Mouse (Mus musculus): ENCODE measurements around the gene Tchhl1. TPM values are rescaled to one million over a fixed set of nuclear protein-coding genes. Genes with fewer than 3 reads are reported as not detected.
A peak's percentile ranks its signal among the peaks of the same experiment; 100 is the strongest.
"Not testable (repeated sequence)": the region's sequence is repeated elsewhere in the genome, so short reads cannot be mapped to it uniquely, and the experiment has no call there.

Tchhl1 gene
- polyA plus RNA-seq, 1 experiment from 2014 or later: not detected

DNA sequence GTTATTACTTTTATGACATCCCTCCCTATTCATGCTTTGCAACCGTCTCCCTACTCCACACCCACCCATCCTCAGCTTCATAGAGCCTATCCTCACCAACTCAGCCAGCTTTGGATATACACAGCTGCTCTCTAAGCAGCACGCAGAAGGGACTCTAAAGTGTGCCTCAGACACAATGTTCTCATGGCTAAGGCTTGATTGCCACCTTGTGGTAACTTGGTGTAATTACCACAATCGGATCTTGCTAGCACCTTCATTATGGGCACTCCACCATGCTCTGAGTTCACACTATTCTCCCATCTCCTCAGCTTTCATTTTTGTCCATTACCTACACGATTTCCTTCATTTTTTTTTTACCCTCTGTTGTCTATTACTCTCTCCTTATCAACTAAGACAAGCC, 25.4 kb downstream of the Tchhl1 start:
- TF ChIP-seq CTCF (IDR thresholded peaks at IDR 0.05; ENCODE audit: low read depth) (peak; percentile 97), EP300 (optimal IDR thresholded peaks at IDR 0.05) (no peak)
- WGBS: under 1% methylated on average over 4 of the region's 4 CpGs
- Histone ChIP-seq H3K9ac (ENCODE audit: low read length) (no peak overlapping the region), H3K36me3 (ENCODE audit: control insufficient read depth, insufficient read depth, low read length) (no peaks in the 10 kb centered on the region), H3K9me3 (ENCODE audit: control insufficient read depth, low read length) (no peaks in the 10 kb centered on the region), H3K4me3 (ENCODE audit: low read depth, low read length) (no peak overlapping the region), H3K27me3 (ENCODE audit: control insufficient read depth, insufficient read depth, low read length) (no peaks in the 10 kb centered on the region), H3K27ac (replicated peaks) (no peak overlapping the region), H3K4me1 (replicated peaks; ENCODE audit: control insufficient read depth, insufficient read depth) (no peaks in the 10 kb centered on the region), H3K4me2 (replicated peaks; ENCODE audit: low read depth) (no peak overlapping the region)
- ATAC-seq (ENCODE audit: low FRiP score, low TSS enrichment) (peak; percentile 75), DNase-seq (ENCODE audit: low spot score) (peak; percentile 52)

DNA sequence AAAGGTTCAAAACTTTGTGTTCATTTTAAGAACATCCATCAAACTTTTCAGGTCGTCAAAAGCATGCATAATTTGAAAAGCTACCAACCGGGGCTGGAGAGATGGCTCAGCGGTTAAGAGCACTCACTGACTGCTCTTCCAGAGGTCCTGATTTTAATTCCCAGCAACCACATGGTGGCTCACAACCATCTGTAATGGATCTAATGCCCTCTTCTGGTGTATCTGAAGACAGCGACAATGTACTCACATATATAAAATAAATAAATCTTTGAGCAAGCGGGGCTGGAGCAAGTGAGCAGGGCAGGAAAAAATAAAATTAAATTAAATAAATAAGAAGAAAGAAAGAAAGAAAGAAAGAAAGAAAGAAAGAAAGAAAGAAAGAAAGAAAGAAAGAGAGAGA, 26.2 kb downstream of the Tchhl1 start:
- not testable (repeated sequence) for H3K4me1 ChIP-seq (replicated peaks; ENCODE audit: control insufficient read depth, insufficient read depth)

DNA sequence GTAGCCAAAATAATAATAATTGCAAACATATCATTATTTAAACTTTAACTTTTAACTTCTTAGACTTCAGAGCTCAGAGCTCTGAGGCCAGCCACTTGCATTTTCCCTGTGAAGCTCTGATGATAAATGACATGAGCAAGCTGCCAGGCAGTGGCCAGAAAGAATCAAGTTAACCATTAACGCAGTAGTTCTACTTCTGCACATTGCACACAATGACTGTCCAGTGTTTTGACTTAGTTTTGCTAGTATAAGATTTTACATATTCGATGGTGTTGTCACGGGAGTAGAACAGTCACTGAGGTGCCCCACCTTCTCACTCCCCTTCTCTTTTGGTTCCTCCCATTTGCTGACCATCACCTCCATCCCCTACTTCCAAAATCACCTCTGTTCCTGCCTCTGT, 28.6 kb downstream of the Tchhl1 start:
- TF ChIP-seq EP300 (optimal IDR thresholded peaks at IDR 0.05) (no peak), CTCF (IDR thresholded peaks at IDR 0.05; ENCODE audit: low read depth) (no peak)
- no peaks in the 10 kb centered on the region for H3K9me3 ChIP-seq (ENCODE audit: control insufficient read depth, low read length)
- no peaks in the 10 kb centered on the region for H3K4me1 ChIP-seq (replicated peaks; ENCODE audit: control insufficient read depth, insufficient read depth)
- no peaks in the 10 kb centered on the region for H3K36me3 ChIP-seq (ENCODE audit: control insufficient read depth, insufficient read depth, low read length)
- DNase-seq (ENCODE audit: low spot score) (no peak), ATAC-seq (ENCODE audit: low FRiP score, low TSS enrichment) (peak; percentile 60)
- no peak overlapping the region for H3K9ac ChIP-seq (ENCODE audit: low read length)
- H3K4me3 ChIP-seq (ENCODE audit: low read depth, low read length): no peak overlapping the region
- WGBS: 39% methylated on average over 3 of the region's 3 CpGs
- H3K4me2 ChIP-seq (replicated peaks; ENCODE audit: low read depth): no peak overlapping the region
- H3K27ac ChIP-seq (replicated peaks): no peak overlapping the region
- no peaks in the 10 kb centered on the region for H3K27me3 ChIP-seq (ENCODE audit: control insufficient read depth, insufficient read depth, low read length)

More for the DNA sequence above, 26.2 kb downstream of the Tchhl1 start:
- peak; percentile 50 for TF ChIP-seq CTCF (IDR thresholded peaks at IDR 0.05; ENCODE audit: low read depth)
- not testable (repeated sequence) for ATAC-seq (ENCODE audit: low FRiP score, low TSS enrichment); H3K9ac ChIP-seq (ENCODE audit: low read length); H3K9me3 ChIP-seq (ENCODE audit: control insufficient read depth, low read length); H3K27ac ChIP-seq (replicated peaks); H3K36me3 ChIP-seq (ENCODE audit: control insufficient read depth, insufficient read depth, low read length); H3K4me3 ChIP-seq (ENCODE audit: low read depth, low read length); H3K4me2 ChIP-seq (replicated peaks; ENCODE audit: low read depth); DNase-seq (ENCODE audit: low spot score); H3K27me3 ChIP-seq (ENCODE audit: control insufficient read depth, insufficient read depth, low read length)
- WGBS: 26% methylated on average over 5 of the region's 5 CpGs

DNA sequence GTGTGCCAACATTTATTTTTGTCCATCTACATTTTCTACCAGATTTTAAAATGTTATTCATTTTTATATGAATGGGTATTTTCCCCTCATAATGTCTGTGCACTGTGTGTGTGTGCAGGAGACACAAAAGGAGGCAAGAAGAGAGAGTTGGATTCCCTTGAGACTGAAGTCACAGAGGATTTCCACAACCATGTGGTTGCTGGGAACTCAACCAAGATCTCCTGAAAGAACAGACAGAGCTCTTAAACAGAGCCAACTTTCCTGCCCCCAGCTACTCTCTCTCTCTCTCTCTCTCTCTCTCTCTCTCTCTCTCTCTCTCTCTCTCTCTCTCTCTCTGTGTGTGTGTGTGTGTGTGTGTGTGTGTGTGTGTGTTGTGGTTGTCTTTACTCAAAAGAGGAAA, 30.6 kb downstream of the Tchhl1 start:
- ATAC-seq (ENCODE audit: low FRiP score, low TSS enrichment): no peak

DNA sequence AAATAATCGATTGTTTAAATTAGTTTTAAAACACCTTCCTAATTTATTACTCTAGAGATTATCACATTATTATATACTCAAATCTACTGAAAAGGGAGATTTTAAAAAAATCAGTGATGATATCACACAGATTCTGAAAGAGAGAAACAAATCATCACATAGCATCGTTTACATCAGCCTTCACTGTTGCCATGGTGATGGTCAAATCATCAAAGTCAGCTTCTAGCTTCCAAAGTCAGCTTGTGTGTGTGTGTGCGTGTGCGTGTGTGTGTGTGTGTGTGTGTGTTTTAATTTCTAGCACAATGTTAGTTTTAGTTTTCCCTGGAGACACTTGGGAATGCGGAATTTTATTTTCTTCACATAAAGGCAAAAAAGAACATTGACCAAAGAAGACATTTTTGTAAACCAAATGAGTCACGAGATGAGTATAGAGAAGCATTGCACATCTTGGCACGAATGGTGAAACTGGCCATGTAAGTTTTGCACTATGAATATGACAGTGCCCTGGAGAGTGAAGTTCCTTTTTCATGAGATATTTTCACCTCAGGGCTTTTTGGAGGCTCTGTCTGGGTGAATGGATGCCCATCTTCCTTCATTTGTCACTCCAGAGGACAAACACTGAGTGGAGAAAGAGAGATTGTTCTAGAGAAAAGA, 36.1 kb downstream of the Tchhl1 start:
- Histone ChIP-seq H3K4me2 (replicated peaks; ENCODE audit: low read depth) (no peak overlapping the region), H3K9ac (ENCODE audit: low read length) (no peak overlapping the region), H3K4me3 (ENCODE audit: low read depth, low read length) (no peak overlapping the region), H3K27me3 (ENCODE audit: control insufficient read depth, insufficient read depth, low read length) (no peaks in the 10 kb centered on the region), H3K36me3 (ENCODE audit: control insufficient read depth, insufficient read depth, low read length) (no peaks in the 10 kb centered on the region), H3K27ac (replicated peaks) (no peak overlapping the region), H3K9me3 (ENCODE audit: control insufficient read depth, low read length) (no peaks in the 10 kb centered on the region), H3K4me1 (replicated peaks; ENCODE audit: control insufficient read depth, insufficient read depth) (no peaks in the 10 kb centered on the region)
- TF ChIP-seq CTCF (IDR thresholded peaks at IDR 0.05; ENCODE audit: low read depth) (no peak), EP300 (optimal IDR thresholded peaks at IDR 0.05) (no peak)
- 71% methylated on average over 7 of the region's 7 CpGs for WGBS
- ATAC-seq (ENCODE audit: low FRiP score, low TSS enrichment) (no peak), DNase-seq (ENCODE audit: low spot score) (no peak)

More for the DNA sequence above, 30.6 kb downstream of the Tchhl1 start:
- TF ChIP-seq EP300 (optimal IDR thresholded peaks at IDR 0.05): no peak
- TF ChIP-seq CTCF (IDR thresholded peaks at IDR 0.05; ENCODE audit: low read depth): no peak
- Histone ChIP-seq H3K4me1 (replicated peaks; ENCODE audit: control insufficient read depth, insufficient read depth) (no peaks in the 10 kb centered on the region), H3K9me3 (ENCODE audit: control insufficient read depth, low read length) (no peaks in the 10 kb centered on the region), H3K27me3 (ENCODE audit: control insufficient read depth, insufficient read depth, low read length) (no peaks in the 10 kb centered on the region), H3K27ac (replicated peaks) (no peak overlapping the region), H3K9ac (ENCODE audit: low read length) (no peak overlapping the region), H3K4me3 (ENCODE audit: low read depth, low read length) (no peak overlapping the region), H3K36me3 (ENCODE audit: control insufficient read depth, insufficient read depth, low read length) (no peaks in the 10 kb centered on the region), H3K4me2 (replicated peaks; ENCODE audit: low read depth) (no peak overlapping the region)
- no peak for DNase-seq (ENCODE audit: low spot score)

DNA sequence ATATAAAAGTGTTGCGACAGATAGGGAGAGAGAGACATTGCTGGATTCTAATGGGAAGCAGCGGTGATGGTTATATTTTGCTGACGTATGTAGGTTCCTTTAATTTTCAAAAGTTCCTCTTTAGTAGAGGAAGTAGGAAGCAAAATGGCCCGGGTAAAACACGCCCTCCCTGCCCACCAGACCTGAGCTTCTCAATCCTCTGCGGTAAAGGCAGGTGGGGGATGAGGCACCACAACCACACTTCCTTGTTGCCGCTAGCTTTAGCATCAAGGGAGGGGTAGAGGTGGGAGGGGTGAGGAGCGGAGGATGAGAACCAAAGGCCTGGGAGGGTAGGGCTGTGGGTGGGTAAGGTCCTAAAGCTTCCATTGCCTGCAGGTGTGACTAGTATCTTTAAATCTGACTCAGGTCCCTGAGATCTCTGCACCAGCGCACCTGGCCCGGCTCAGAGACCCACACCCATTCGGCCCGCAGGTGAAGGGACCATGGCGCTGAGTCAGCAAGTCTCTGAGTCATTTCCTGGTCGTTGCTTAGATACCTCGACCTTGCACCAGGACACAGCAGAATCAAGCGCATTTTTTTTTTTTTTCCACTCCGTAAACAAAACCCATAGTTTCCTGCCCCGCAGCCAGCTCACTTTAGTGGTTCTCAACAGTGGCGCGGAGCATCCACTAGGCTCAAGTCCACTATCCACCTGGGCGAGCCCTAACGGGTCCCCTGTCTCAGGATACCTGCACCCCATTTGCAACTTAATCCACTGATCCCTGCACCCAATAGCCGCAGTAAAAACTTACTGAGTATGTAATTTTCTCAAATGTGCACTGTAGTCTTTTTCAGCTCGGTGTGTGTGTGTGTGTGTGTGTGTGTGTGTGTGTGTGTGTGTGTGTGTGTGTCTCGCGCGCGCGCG, 37.7 kb downstream of the Tchhl1 start:
- H3K9ac ChIP-seq (ENCODE audit: low read length): no peak overlapping the region
- whole genome bisulfite sequencing: 24% methylated on average over 30 of the region's 30 CpGs
- H3K27ac ChIP-seq (replicated peaks): peak overlapping the region; percentile 90
- no peaks in the 10 kb centered on the region for H3K9me3 ChIP-seq (ENCODE audit: control insufficient read depth, low read length)
- H3K27me3 ChIP-seq (ENCODE audit: control insufficient read depth, insufficient read depth, low read length): no peaks in the 10 kb centered on the region
- H3K4me1 ChIP-seq (replicated peaks; ENCODE audit: control insufficient read depth, insufficient read depth): no peaks in the 10 kb centered on the region
- ATAC-seq (ENCODE audit: low FRiP score, low TSS enrichment) (peak; percentile 95), DNase-seq (ENCODE audit: low spot score) (peak; percentile 86)
- peak overlapping the region; percentile 42 for H3K4me2 ChIP-seq (replicated peaks; ENCODE audit: low read depth)
- no peaks in the 10 kb centered on the region for H3K36me3 ChIP-seq (ENCODE audit: control insufficient read depth, insufficient read depth, low read length)
- 0 out of 2 replicates have a peak overlapping the region, but pooled peaks have one; percentile 17 for H3K4me3 ChIP-seq (ENCODE audit: low read depth, low read length)
- TF ChIP-seq CTCF (IDR thresholded peaks at IDR 0.05; ENCODE audit: low read depth): no peak
- TF ChIP-seq EP300 (optimal IDR thresholded peaks at IDR 0.05): peak; percentile 15

Measured in stomach, postnatal 0 days (tissue).